Mouse (Mus musculus): ENCODE results near the gene Cmtm6.

GRCm38 (mm10) chr9:114752311-114752710 lies 21.4 kb downstream of the Cmtm6 start:
- TF ChIP-seq MAX (IDR thresholded peaks at IDR 0.05) (no peak), CTCF (IDR thresholded peaks at IDR 0.05; ENCODE audit: control insufficient read depth, insufficient read depth, insufficient read length) (no peak), MYOD1 (IDR thresholded peaks at IDR 0.05; ENCODE audit: control insufficient read depth, insufficient read length, low read depth) (no peak), USF1 (IDR thresholded peaks at IDR 0.05; ENCODE audit: low read depth) (no peak)

Data from C2C12 (cell line).